Mouse (Mus musculus) hindbrain, embryonic 16.5 days (tissue): ENCODE measurements at regions not wholly inside any gene's neighbourhood (a gene's known extent, or its start where the extent isn't known, plus 50 kb on each side); places are given as distances from the start of the nearest gene placed in this dataset.

Source experiments
- ATAC-seq: fragments of 200-750 bp; cut with Nextera tagmentation; 2 replicates; pipeline ENCODE4 v1.8.0; 2017; ENCODE audit warnings: moderate TSS enrichment, moderate library complexity
- H3K27ac ChIP-seq: fragments of 300-500 bp; sonication (generic); 2 replicates; pipeline ENCODE4 v1.5.1; 2014; ENCODE audit warnings: low read depth, mild to moderate bottlenecking, control low read depth, low read length, moderate library complexity
- H3K27me3 ChIP-seq: fragments of 300-500 bp; sonication (generic); replicated peaks from 2 replicates; pipeline ENCODE4 v1.6.1; 2014; ENCODE audit warnings: low read length; ENCODE audit not compliant: control insufficient read depth, insufficient read depth
- H3K36me3 ChIP-seq: fragments of 300-500 bp; sonication (generic); 2 replicates; pipeline ENCODE4 v1.6.1; 2014; ENCODE audit warnings: mild to moderate bottlenecking, low read length, moderate library complexity, mixed read lengths; ENCODE audit not compliant: control insufficient read depth, insufficient read depth
- H3K4me1 ChIP-seq: fragments of 300-500 bp; sonication (generic); 2 replicates; pipeline ENCODE4 v1.6.1; 2014; ENCODE audit warnings: low read depth, low read length; ENCODE audit not compliant: control insufficient read depth, insufficient read depth
- H3K4me2 ChIP-seq: fragments of 300-500 bp; sonication (generic); 2 replicates; pipeline ENCODE4 v1.6.1; 2014; ENCODE audit warnings: mild to moderate bottlenecking, low read length, control low read depth, moderate library complexity
- H3K4me3 ChIP-seq: fragments of 300-500 bp; sonication (generic); 2 replicates; pipeline ENCODE4 v1.5.1; 2014; ENCODE audit warnings: mild to moderate bottlenecking, low read length, control low read depth, moderate library complexity
- H3K9ac ChIP-seq: fragments of 300-500 bp; sonication (generic); 2 replicates; pipeline ENCODE4 v1.6.1; 2014; ENCODE audit warnings: low read depth, mild to moderate bottlenecking, control low read depth, low read length, moderate library complexity
- H3K9me3 ChIP-seq: fragments of 300-500 bp; sonication (generic); 2 replicates; pipeline ENCODE4 v1.6.1; 2014; ENCODE audit warnings: mild to moderate bottlenecking, low read length, moderate library complexity; ENCODE audit not compliant: control insufficient read depth
- WGBS: fragments of 180-500 bp; shearing (Covaris S2); extraction: QIAGEN DNeasy Blood & Tissue Kit; methylation state at CpG from one replicate; pipeline ENCODE4 v1.1.7; 2014; 5-methylcytosine and 5-hydroxymethylcytosine counted together

- WGBS = 81% methylated on average over 4 of the region's 4 CpGs
- no peaks in the 10 kb centered on the region for H3K36me3 ChIP-seq
- H3K4me3 ChIP-seq = no peak overlapping the region
- H3K27ac ChIP-seq = no peak overlapping the region
- H3K27me3 ChIP-seq = no peaks in the 10 kb centered on the region
- H3K4me1 ChIP-seq = no peaks in the 10 kb centered on the region
- H3K9me3 ChIP-seq = no peaks in the 10 kb centered on the region
- ATAC-seq = no peak
- H3K9ac ChIP-seq = no peak overlapping the region
- no peak overlapping the region for H3K4me2 ChIP-seq
These were observed 63.9 kb upstream of the Pias1 start for GRCm38 (mm10) chr9:63051631-63052030.

GRCm38 (mm10) chr9:63049290-63049689 lies 61.6 kb upstream of the Pias1 start:
- no peak for ATAC-seq
- Histone ChIP-seq H3K27ac (no peak overlapping the region), H3K36me3 (no peaks in the 10 kb centered on the region), H3K9me3 (no peaks in the 10 kb centered on the region), H3K9ac (no peak overlapping the region), H3K4me2 (no peak overlapping the region), H3K4me1 (no peaks in the 10 kb centered on the region), H3K27me3 (no peaks in the 10 kb centered on the region), H3K4me3 (no peak overlapping the region)
- WGBS = 85% methylated on average over 5 of the region's 5 CpGs

DNA sequence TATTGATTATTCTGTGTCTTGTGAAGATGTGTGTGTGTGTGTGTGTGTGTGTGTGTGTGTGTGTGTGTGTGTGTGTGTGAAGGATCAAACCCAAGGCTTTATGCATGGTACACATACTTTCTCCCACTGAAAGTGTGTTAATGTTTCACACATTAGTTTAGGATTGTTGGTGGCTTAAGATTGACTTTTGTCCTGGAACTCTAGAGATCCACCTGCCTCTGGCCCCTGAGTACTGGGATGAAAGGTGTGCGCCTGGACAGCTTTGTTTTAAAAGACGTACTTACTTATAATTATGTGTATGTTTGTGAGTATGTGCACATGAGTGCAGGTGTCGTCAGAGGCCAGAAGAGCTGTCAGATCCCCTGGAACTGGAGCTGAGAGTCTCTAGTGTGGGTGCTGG lies 59.3 kb upstream of the Pias1 start:
- Histone ChIP-seq H3K4me1 (no peaks in the 10 kb centered on the region), H3K36me3 (no peaks in the 10 kb centered on the region), H3K4me2 (no peak overlapping the region), H3K9me3 (no peaks in the 10 kb centered on the region), H3K27ac (no peak overlapping the region), H3K9ac (no peak overlapping the region), H3K4me3 (no peak overlapping the region), H3K27me3 (no peaks in the 10 kb centered on the region)
- 98% methylated on average over 3 of the region's 3 CpGs for WGBS
- no peak for ATAC-seq

DNA sequence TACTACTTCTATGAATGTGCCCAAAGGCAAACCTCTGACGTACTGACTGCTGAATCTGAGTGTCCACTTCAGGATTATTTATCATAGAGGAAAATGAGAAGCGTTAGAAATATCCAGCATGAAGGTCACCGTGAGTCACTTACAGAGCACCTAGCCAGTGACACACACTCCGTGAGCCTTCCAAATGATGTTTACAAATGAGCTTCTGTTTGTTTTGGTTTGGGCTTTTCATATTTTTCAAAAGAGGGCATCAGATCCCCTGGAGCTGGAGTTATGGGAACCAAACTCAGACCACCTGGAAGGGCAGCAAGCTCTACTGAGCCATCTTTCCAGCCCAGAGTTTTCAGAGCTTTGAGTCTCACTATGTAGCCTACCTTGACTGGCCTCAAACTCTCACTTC lies 57.8 kb upstream of the Pias1 start:
- no peak overlapping the region for H3K27ac ChIP-seq
- no peak overlapping the region for H3K4me2 ChIP-seq
- no peaks in the 10 kb centered on the region for H3K27me3 ChIP-seq
- H3K4me3 ChIP-seq = no peak overlapping the region
- WGBS = 88% methylated on average over 4 of the region's 4 CpGs
- H3K4me1 ChIP-seq = no peaks in the 10 kb centered on the region
- H3K9me3 ChIP-seq = no peaks in the 10 kb centered on the region
- H3K36me3 ChIP-seq = no peaks in the 10 kb centered on the region
- no peak for ATAC-seq
- H3K9ac ChIP-seq = no peak overlapping the region

DNA sequence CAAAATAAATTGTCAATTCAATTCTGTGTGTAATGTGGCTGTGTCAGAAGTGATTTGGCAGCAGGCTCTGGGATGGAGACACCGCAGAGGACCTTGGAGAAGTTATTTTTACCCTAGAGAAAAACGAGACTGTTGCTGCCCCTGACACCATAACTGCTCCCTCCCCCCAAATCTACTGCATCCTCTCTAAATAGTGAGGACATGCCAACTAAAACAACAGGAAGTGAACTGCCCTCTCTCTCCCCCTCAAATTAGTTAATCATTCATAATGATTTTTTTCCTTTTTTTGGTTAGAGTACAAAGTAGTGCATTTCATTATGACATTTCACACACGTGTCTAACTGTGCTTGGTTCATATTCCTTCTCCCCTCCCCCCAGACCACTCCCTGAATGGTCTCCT lies 55.6 kb upstream of the Pias1 start:
- Histone ChIP-seq H3K36me3 (no peaks in the 10 kb centered on the region), H3K4me3 (no peak overlapping the region), H3K9me3 (no peaks in the 10 kb centered on the region), H3K9ac (no peak overlapping the region), H3K4me1 (no peaks in the 10 kb centered on the region), H3K27ac (no peak overlapping the region), H3K27me3 (no peaks in the 10 kb centered on the region), H3K4me2 (no peak overlapping the region)
- no peak for ATAC-seq
- WGBS = 52% methylated on average over 3 of the region's 3 CpGs

DNA sequence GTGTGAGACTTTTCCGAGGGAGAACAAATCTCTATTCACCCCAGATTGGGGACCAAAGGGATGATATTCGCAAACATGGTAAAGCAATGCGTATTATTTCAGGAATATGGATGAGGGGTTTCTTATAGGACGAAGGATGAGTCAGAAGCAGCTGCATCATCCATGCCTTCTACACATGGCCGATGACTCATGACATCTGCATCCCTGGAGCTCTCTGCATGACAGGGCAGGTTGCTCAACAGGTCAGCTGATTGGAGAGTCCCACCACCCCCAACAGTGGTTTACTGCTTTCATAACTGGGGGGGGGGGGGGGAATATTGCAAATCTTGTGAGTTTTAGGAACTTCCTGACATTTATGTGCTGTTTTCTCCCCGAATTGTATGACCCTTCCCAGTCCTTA lies 50.3 kb upstream of the Pias1 start:
- Histone ChIP-seq H3K36me3 (no peaks in the 10 kb centered on the region), H3K9me3 (no peaks in the 10 kb centered on the region), H3K27ac (no peak overlapping the region), H3K4me1 (no peaks in the 10 kb centered on the region), H3K4me2 (no peak overlapping the region), H3K9ac (no peak overlapping the region), H3K27me3 (no peaks in the 10 kb centered on the region), H3K4me3 (no peak overlapping the region)
- 92% methylated on average over 6 of the region's 6 CpGs for WGBS
- ATAC-seq = no peak
